Mouse (Mus musculus): ENCODE measurements around the gene Kctd5.

Gene Kctd5

GRCm38 (mm10) chr17:24036954-24037353 lies 36.3 kb downstream of the Kctd5 start:
- DNase-seq, result no peak

- DNase-seq, result no peak
Observed at GRCm38 (mm10) chr17:24035087-24035486, 38.2 kb downstream of the Kctd5 start.

GRCm38 (mm10) chr17:24030551-24030950 lies 42.7 kb downstream of the Kctd5 start:
- no peak for DNase-seq

GRCm38 (mm10) chr17:24029477-24029876 lies 43.8 kb downstream of the Kctd5 start:
- DNase-seq, result no peak

GRCm38 (mm10) chr17:24021375-24022199 lies 51.7 kb downstream of the Kctd5 start:
- DNase-seq, result no peak

GRCm38 (mm10) chr17:24020696-24021095 lies 52.6 kb downstream of the Kctd5 start:
- DNase-seq, result no peak

- DNase-seq, result no peak
Observed at GRCm38 (mm10) chr17:24015727-24016126, 57.6 kb downstream of the Kctd5 start.

- no peak for DNase-seq
Observed at GRCm38 (mm10) chr17:24014433-24014965, 58.8 kb downstream of the Kctd5 start.

GRCm38 (mm10) chr17:24012921-24013320 lies 60.4 kb downstream of the Kctd5 start:
- no peak for DNase-seq

GRCm38 (mm10) chr17:24009617-24010016 lies 63.7 kb downstream of the Kctd5 start:
- DNase-seq, result no peak

GRCm38 (mm10) chr17:24008105-24008504 lies 65.2 kb downstream of the Kctd5 start:
- no peak for DNase-seq

GRCm38 (mm10) chr17:24007391-24007790 lies 65.9 kb downstream of the Kctd5 start:
- no peak for DNase-seq

GRCm38 (mm10) chr17:24006930-24007329 lies 66.4 kb downstream of the Kctd5 start:
- DNase-seq, result no peak

GRCm38 (mm10) chr17:24005049-24005448 lies 68.2 kb downstream of the Kctd5 start:
- DNase-seq, result no peak

- peak; percentile 54 for DNase-seq
Observed at GRCm38 (mm10) chr17:24004071-24004665, 69.1 kb downstream of the Kctd5 start.

GRCm38 (mm10) chr17:24000404-24000803 lies 72.9 kb downstream of the Kctd5 start:
- no peak for DNase-seq

GRCm38 (mm10) chr17:23998383-23998782 lies 74.9 kb downstream of the Kctd5 start:
- no peak for DNase-seq

- no peak for DNase-seq
Observed at GRCm38 (mm10) chr17:23997901-23998300, 75.4 kb downstream of the Kctd5 start, which contains the start of gene Prss22. Gene Prss22, minus strand, starts transcription at chr17:23998100.

Data from cerebellum, adult 11-12 months (tissue).